Mouse (Mus musculus): ENCODE data around the gene Rnf121. TPM values are rescaled to one million over a fixed set of nuclear protein-coding genes. Genes with fewer than 3 reads are reported as not detected.

Gene Rnf121
- total RNA-seq, 1 experiment: 45.7 TPM

DNA sequence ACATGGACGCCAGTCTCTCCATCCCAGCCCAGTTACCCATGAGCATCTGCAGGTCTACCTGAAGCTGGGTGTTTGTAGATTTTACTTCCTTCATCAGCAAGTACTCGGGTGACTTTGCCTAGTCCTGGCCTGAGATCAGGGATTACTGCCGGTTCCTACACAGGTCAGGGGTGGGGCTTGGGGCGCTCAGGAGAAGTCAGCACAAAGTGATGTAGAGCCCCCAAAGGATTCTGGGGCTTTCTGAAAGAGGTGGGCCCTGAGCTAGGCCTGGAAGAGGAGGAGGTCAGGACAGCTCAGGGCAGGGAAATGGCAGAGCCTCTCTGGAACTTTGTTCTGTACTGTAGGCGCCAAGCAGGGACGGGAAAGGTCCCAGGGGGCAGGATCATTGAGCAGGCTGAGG lies 37.4 kb upstream of the Rnf121 start:
- Histone ChIP-seq H3K27ac (ENCODE audit: insufficient read depth, low read depth, low read length, poor library complexity, severe bottlenecking) (no peak overlapping the region), H3K4me3 (ENCODE audit: insufficient read depth in 1 of 2, low read depth in 1 of 2, low read length in 2 of 2, poor library complexity in 1 of 2, severe bottlenecking in 1 of 2) (peak overlapping the region; percentile 42 to 52)

DNA sequence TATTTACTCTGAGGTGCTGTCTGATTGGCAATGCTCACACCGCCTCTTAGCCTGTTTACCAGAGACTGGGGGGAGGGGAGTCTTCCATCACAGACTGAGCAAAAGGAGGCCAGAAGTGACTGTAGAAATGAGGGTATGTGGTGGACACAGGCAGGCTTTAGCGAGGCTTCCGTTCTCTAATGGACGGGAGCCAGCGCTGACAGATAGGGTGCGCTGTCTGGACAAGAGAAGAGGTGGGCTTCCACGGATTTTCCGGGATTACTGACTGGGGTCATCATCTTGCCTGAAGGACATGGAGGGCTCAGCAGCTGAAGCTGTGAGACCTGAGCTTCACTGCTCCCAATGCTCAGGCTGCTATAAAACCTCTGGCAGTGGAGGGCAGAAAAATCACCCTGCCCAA lies 37.0 kb upstream of the Rnf121 start:
- Histone ChIP-seq H3K4me3 (ENCODE audit: insufficient read depth in 1 of 2, low read depth in 1 of 2, low read length in 2 of 2, poor library complexity in 1 of 2, severe bottlenecking in 1 of 2) (peak overlapping the region; percentile 27 to 52), H3K9ac (ENCODE audit: insufficient read depth, low read depth, low read length, poor library complexity, severe bottlenecking) (peak overlapping the region; percentile 19; the same call in 1 of the 2 replicates), H3K27ac (ENCODE audit: insufficient read depth, low read depth, low read length, poor library complexity, severe bottlenecking) (no peak overlapping the region), H3K9me3 (ENCODE audit: control insufficient read depth, insufficient read depth, low read depth, low read length) (no peaks in the 10 kb centered on the region), H3K36me3 (ENCODE audit: control insufficient read depth, insufficient read depth, low read length, poor library complexity, severe bottlenecking) (no peaks in the 10 kb centered on the region), H3K4me1 (ENCODE audit: control insufficient read depth in 2 of 2, insufficient read depth in 2 of 2, low read length in 2 of 2, poor library complexity in 1 of 2) (peaks cover 15 to 25% of the 10 kb centered on the region in 2 experiments)
- DNase-seq (ENCODE audit: low read depth, low spot score): no peak
- in situ Hi-C loops (cut with MboI; ENCODE audit: low sequenced_read_pairs in 2 of 2, unreplicated experiment in 2 of 2): no loop called here
- TF ChIP-seq HCFC1 (IDR thresholded peaks at IDR 0.05; ENCODE audit: borderline replicate concordance, insufficient read depth, low read length) (no peak), CHD2 (IDR thresholded peaks at IDR 0.05; ENCODE audit: low read depth, low read length) (no peak)

More for the DNA sequence above, 37.4 kb upstream of the Rnf121 start:
- Histone ChIP-seq H3K36me3 (ENCODE audit: control insufficient read depth, insufficient read depth, low read length, poor library complexity, severe bottlenecking) (no peaks in the 10 kb centered on the region), H3K4me1 (ENCODE audit: control insufficient read depth in 2 of 2, insufficient read depth in 2 of 2, low read length in 2 of 2, poor library complexity in 1 of 2) (peaks cover 15 to 25% of the 10 kb centered on the region in 2 experiments), H3K9ac (ENCODE audit: insufficient read depth, low read depth, low read length, poor library complexity, severe bottlenecking) (peak overlapping the region; percentile 72), H3K9me3 (ENCODE audit: control insufficient read depth, insufficient read depth, low read depth, low read length) (no peaks in the 10 kb centered on the region)
- no peak for DNase-seq (ENCODE audit: low read depth, low spot score)
- TF ChIP-seq MAFK (IDR thresholded peaks at IDR 0.05; ENCODE audit: insufficient read depth, low read depth, low read length): no peak
- TF ChIP-seq CHD2 (IDR thresholded peaks at IDR 0.05; ENCODE audit: low read depth, low read length): no peak
- TF ChIP-seq ZC3H11A (IDR thresholded peaks at IDR 0.05; ENCODE audit: borderline replicate concordance, low read depth, low read length): no peak
- TF ChIP-seq ZNF384 (IDR thresholded peaks at IDR 0.05; ENCODE audit: low read depth, low read length): no peak
- no peak for TF ChIP-seq HCFC1 (IDR thresholded peaks at IDR 0.05; ENCODE audit: borderline replicate concordance, insufficient read depth, low read length)
- in situ Hi-C loops (cut with MboI; ENCODE audit: low sequenced_read_pairs in 2 of 2, unreplicated experiment in 2 of 2): no loop called here

DNA sequence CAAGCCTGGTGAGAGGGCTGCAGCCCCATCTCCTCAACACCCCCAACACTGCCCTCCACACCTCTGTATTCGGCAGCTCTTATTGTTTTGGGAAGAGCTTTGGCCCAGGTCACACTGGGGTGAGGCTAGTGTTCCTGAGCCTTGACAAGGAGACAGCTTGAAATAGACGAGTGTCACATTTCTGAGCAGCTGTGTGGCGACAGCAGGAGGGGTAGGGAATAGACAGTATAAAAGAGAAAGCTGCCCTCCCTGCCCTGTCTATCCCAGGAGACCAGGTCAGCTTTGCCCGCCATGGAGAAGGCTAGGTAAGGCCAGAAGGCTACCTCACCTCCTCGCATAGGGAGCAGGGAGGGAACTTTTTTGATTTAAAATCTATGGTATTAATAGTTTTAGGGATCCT lies 36.2 kb upstream of the Rnf121 start, which contains the start of gene Art1:
Gene Art1, plus strand, starts transcription at position 257 of the 400 bp plus-strand sequence.
- Histone ChIP-seq H3K4me1 (ENCODE audit: control insufficient read depth in 2 of 2, insufficient read depth in 2 of 2, low read length in 2 of 2, poor library complexity in 1 of 2) (peaks cover 15 to 25% of the 10 kb centered on the region in 2 experiments), H3K27ac (ENCODE audit: insufficient read depth, low read depth, low read length, poor library complexity, severe bottlenecking) (peak within 1 kb of the TSS; percentile 29; the same call in 1 of the 2 replicates), H3K9ac (ENCODE audit: insufficient read depth, low read depth, low read length, poor library complexity, severe bottlenecking) (peak within 1 kb of the TSS; percentile 19; the same call in 1 of the 2 replicates), H3K36me3 (ENCODE audit: control insufficient read depth, insufficient read depth, low read length, poor library complexity, severe bottlenecking) (no peaks in the 10 kb centered on the region), H3K9me3 (ENCODE audit: control insufficient read depth, insufficient read depth, low read depth, low read length) (no peaks in the 10 kb centered on the region), H3K4me3 (ENCODE audit: insufficient read depth in 1 of 2, low read depth in 1 of 2, low read length in 2 of 2, poor library complexity in 1 of 2, severe bottlenecking in 1 of 2) (peak within 1 kb of the TSS; percentile 27 to 55)
- in situ Hi-C loops (cut with MboI; ENCODE audit: low sequenced_read_pairs in 2 of 2, unreplicated experiment in 2 of 2): no loop called here
- TF ChIP-seq HCFC1 (IDR thresholded peaks at IDR 0.05; ENCODE audit: borderline replicate concordance, insufficient read depth, low read length) (no peak), CHD2 (IDR thresholded peaks at IDR 0.05; ENCODE audit: low read depth, low read length) (no peak), MAFK (IDR thresholded peaks at IDR 0.05; ENCODE audit: insufficient read depth, low read depth, low read length) (no peak), ZC3H11A (IDR thresholded peaks at IDR 0.05; ENCODE audit: borderline replicate concordance, low read depth, low read length) (no peak), ZNF384 (IDR thresholded peaks at IDR 0.05; ENCODE audit: low read depth, low read length) (no peak)
- DNase-seq (ENCODE audit: low read depth, low spot score): no peak

DNA sequence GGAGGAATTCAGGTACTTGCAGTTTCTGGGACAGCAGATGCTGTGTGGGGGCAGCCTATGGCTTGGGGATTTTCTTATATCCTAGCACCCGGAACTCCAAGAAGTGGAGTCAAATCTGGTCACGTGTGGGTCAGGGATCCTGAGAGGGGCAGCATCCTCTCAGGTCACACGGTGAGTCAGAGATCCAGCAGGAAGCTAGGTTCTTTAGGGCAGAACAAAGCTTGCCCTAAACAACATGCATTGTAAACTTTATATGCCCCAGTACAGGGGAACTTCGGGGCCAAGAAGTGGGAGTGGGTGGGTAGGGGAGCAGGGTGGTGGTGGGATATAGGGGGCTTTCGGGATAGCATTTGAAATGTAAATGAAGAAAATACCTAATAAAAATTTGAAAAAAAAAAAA lies 35.6 kb upstream of the Rnf121 start:
- H3K9ac ChIP-seq (ENCODE audit: insufficient read depth, low read depth, low read length, poor library complexity, severe bottlenecking): no peak overlapping the region
- H3K4me1 ChIP-seq (ENCODE audit: control insufficient read depth in 2 of 2, insufficient read depth in 2 of 2, low read length in 2 of 2, poor library complexity in 1 of 2): peaks cover 15 to 24% of the 10 kb centered on the region in 2 experiments
- peak overlapping the region; percentile 29; the same call in 1 of the 2 replicates for H3K27ac ChIP-seq (ENCODE audit: insufficient read depth, low read depth, low read length, poor library complexity, severe bottlenecking)
- no peaks in the 10 kb centered on the region for H3K36me3 ChIP-seq (ENCODE audit: control insufficient read depth, insufficient read depth, low read length, poor library complexity, severe bottlenecking)
- in situ Hi-C loops (cut with MboI; ENCODE audit: low sequenced_read_pairs in 2 of 2, unreplicated experiment in 2 of 2): no loop called here
- 0 out of 4 replicates have a peak overlapping the region, but pooled peaks of 1 of the 2 experiments have one; percentile 55 for H3K4me3 ChIP-seq (ENCODE audit: insufficient read depth in 1 of 2, low read depth in 1 of 2, low read length in 2 of 2, poor library complexity in 1 of 2, severe bottlenecking in 1 of 2)
- TF ChIP-seq ZNF384 (IDR thresholded peaks at IDR 0.05; ENCODE audit: low read depth, low read length) (no peak), MAFK (IDR thresholded peaks at IDR 0.05; ENCODE audit: insufficient read depth, low read depth, low read length) (no peak), CHD2 (IDR thresholded peaks at IDR 0.05; ENCODE audit: low read depth, low read length) (no peak), HCFC1 (IDR thresholded peaks at IDR 0.05; ENCODE audit: borderline replicate concordance, insufficient read depth, low read length) (no peak), ZC3H11A (IDR thresholded peaks at IDR 0.05; ENCODE audit: borderline replicate concordance, low read depth, low read length) (no peak)
- no peaks in the 10 kb centered on the region for H3K9me3 ChIP-seq (ENCODE audit: control insufficient read depth, insufficient read depth, low read depth, low read length)
- no peak for DNase-seq (ENCODE audit: low read depth, low spot score)

Measured in ES-E14 (cell line).